Mouse (Mus musculus) ZHBTc4 (cell line): ENCODE results near the gene Grhl1.
"Not testable (repeated sequence)": the region's sequence is repeated elsewhere in the genome, so short reads cannot be mapped to it uniquely, and the experiment has no call there.

Experiments used
- DNase-seq: peaks from one replicate; pipeline ENCODE4 v3.0.0-alpha.2; 2011; ENCODE audit warnings: low read depth, low spot score

The Grhl1 gene

DNA sequence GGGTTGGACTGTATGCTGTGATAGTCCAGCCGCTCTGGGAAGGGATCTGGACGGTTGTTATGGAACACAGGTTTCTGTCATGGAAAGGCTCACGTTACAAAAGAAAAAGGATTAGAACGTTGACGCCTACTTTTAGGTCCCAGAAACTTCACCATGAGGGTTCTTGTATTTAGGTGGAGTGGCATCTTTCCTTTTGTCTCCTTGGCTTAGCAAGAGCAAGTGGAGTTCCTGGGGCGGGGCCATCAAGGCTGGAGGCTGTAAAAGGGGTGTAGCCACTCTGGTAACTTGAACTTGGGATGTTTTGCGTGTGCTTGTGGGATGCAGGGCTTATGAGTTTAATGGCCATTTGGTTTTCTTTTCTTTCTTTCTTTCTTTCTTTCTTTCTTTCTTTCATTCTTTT lies 18.3 kb downstream of the Grhl1 start:
- DNase-seq: peak; percentile 82

DNA sequence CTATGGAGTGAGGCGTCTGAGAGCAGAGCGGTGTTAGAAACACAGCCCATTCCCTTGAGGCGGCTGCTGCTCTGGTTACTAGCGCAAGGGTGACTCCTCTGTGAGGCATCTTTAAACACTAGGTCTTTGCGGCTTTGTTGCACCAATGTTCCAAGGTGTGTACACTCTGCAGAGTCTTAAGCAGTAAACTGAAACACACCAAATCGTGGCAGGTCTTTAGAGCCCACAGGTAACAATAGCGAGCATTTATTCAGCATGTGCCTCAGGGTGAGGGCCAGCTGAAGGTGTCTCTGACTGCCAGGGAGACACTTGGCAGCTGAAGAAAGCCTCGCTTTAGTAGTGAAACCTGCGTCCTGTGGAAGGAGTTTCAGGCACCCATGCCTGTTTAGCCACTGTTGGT lies 20.0 kb downstream of the Grhl1 start:
- no peak for DNase-seq

DNA sequence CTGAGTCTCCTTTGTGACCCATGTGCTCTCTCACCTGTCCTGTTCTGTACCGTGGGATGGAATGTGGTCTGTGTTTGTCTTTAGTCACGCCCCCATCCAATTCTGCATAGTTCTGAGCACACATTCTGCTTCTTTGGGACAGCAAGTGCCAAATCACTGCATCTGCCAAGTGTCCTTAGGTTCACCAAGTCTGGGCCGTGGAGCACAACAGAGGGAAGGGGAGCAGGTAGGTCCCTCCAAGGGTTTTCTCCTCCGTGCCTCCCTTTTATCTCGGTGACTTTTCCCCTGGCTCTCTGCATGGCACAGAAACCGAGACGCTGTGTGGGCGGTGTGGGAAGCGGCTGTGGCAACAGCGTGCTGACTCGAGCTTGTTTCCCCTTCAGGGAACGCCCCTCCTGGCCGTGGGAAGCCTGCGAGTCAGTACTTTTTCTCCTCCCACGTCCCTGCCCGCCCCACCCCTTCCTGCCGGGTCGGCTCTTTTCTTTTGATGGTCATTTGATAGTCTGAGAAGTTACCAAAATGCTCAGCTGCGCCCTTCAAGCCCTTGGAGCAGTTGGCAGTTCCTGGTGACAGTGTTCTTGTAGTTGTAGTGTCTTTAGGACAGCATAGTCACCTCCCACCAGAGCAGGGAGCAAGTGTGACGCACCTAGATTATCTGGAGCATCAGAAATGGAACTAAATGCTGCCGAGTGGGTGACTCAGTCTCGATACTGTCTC lies 21.0 kb downstream of the Grhl1 start:
- peak; percentile 87 for DNase-seq

DNA sequence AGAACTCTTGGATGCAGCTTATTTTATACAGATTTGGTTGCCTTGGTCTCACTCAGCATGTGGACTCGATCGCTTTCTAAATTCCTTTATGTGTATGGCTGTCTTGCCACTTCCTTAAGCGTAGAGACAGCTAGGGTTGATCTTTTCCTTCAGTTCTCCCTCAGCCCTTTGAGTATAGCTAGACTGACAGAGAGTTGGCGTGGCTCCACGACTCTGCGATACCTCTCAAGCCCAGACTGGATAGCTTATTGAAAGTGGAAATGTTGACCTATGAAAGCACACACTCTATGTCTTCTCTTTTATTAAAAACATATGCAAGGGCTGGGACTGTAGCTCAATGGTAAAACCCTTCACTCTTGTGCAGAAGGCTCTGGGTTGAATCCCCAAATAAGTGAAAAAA lies 25.3 kb downstream of the Grhl1 start:
- no peak for DNase-seq

DNA sequence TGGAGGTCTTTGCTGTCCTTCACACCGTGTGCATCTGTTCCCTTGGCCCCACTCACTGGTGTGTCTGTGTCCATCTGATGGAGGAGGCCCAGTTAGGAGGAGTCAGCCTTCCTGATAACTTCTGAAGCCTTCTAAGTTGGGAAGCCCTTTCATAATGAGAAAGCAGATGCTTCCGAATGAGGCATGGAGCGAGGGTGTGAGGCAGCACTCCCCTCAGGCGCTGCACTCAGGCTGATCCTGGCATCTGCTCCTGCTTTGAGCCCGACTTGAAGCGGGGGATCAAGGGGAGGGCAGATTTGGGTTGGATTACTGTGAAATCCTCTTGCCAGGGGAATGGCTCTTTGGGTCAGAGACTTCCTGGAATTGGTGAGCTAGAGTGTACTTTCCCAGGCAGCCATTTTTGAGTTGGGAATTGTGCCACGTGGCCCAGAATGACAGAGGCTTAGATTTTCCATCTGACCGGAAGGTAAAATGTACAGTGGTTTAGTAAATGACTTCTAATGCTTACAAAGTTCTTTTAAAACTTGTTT lies 27.3 kb downstream of the Grhl1 start:
- no peak for DNase-seq

DNA sequence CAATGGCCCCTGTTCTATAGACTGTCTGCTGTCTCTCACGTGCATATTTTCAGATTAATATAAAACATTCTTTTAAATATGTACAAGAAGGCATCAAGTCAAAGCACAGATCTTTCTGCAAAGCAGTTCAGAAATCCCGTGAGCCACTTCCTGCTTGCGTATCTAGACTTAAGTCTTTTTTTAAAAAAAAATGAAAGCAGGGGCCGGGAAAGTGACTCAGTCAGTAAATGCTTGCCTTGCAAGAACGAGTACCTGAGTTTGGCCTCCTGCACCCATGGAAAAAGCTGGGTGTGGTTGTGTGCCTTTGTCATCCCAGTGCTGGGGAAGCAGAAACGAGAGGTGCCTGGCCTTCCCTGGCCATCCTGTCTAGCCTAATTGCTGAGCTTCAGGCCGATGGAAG lies 28.0 kb downstream of the Grhl1 start:
- DNase-seq: no peak

DNA sequence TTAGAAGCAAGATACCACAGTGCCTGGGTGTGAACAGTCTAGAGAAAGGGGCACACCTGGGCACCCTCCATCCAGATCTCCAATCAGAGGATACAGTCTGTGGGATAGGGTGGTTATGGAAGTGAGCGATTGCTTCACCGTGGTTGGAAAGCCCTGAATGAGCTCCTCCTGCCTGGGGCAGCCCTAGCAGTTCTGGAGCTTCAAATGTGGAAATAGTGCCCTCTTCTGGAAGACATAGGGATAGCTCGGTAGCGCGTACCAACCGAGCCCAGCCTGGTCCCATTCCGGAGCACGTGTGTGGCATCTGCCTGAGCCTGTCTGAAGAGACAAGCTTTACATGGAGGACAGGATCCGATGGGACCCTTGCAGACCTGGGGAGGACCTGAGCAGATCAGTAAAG lies 28.7 kb downstream of the Grhl1 start:
- DNase-seq: peak; percentile 91

DNA sequence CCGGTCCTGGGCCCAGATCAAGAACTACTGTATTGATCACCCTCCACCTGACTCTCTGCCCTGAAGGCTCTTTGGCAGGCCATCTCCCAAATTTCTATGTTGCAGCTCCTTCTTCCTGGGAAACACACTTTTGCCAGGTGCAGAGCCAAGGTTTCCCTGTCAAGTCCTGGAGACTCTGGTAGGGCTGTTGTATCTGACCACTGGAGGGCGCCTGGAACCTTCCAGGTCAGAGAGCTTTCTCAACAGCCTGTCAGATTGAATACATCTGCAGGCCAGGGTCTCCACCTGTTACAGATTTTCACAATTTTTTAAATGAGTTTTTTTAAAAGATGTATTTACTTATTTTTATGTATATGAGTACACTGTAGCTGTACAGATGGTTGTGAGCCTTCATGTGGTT lies 31.2 kb downstream of the Grhl1 start:
- peak; percentile 77 for DNase-seq

DNA sequence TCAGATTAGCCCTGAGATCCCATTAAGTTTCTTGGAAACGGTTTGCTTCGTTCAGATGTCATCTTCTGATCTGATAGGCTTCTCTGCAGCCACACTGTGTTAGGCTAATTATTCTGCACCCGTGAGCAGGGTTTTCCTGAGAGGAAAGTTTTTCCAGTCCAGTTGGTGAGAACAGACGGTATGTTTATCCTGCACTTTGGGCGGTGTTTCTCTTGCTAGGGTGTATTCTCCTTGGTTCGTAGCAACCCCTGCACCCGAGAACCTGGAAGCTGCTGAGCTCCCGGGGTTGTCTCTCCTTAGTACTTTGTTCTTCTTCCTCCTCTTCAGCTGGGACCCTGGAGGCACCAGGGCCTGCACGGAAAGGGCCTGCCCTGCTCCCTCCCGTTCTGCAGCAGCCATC lies 34.1 kb downstream of the Grhl1 start:
- no peak for DNase-seq

DNA sequence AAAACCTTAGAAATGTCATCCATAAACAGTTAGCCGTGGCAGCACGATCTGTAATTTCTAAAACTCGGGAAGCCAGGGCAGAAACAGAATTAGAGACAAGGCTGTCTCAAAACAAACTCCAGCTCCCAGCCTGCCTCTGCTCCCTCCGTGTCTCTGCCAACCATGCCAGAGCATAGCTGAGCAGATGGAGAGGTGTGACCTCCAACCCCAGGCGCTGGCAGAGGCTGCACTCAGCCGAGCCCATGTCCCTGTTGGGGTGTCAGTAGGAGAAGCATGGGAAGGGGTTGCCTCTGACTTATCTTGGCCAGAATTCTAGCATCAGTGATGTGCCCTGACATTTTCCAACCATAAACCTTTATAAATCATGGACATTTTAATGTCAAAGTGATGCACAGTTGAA lies 40.5 kb downstream of the Grhl1 start:
- DNase-seq: no peak

DNA sequence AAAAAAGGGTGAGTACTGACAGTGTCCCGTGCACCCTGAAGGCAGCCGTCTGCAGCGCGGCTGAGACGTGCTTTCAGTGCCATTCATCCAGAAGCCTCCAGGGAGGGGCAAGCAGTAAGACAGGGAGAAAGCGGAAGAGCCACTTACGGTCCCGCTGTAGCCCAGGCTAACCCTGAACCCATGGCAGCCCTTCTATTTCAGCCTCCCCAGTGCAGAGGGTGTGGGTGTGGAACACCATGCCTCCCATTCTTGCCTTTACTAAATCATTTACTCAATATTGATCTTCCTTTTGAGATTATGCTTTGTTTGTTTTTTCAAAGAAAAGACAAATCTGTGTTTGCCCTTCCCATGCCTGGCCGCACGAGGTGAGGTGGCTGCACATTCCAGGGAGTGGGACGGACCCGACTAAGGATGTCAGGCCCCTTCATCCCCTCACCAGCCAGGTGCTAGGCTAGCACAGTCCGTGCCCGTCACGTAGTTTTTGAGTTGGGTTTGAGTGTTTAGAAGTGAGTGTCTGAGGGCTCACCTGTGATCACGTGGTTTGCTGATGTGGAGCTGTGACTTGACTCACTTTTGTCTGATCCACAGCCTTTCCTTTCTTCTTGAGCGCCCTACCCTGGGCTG lies 42.5 kb downstream of the Grhl1 start:
- no peak for DNase-seq

DNA sequence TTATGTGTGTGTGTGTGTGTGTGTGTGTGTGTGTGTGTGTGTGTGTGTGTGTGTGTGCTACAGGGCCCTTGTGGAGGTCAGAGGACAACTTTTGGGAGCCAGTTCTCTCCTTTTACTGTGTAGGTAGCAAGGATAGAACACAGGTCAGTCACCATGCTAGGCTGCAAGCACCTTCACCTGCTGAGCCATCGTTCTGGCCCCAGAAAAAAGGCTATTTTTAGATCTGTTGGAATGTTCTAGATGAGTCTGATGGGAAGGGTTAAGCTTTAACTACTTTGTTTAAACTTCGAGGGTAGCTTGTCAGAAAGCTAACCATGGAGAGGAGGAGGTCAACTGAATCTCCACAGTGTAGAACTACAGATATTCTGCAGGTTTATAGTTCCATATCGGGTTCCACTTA lies 43.1 kb downstream of the Grhl1 start:
- no peak for DNase-seq

DNA sequence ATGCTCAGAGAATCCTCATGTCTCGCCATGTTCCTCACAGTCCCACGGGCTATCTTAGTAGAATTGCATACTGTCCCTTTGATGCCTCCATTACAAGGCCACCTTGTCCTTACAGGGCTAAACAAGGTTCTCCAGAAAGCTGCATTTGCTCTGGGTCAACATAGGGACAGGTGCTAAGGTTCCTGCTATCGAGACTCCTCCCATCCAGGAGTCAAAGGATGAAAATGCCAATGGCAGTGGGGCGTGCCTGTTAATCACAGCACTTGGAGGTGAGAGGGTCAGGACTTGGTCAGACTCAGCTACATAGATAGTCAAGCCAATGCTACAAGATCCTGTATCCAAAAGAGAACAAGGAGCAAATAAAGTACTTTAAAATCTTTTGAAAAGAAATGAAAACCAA lies 47.4 kb downstream of the Grhl1 start:
- DNase-seq: no peak

DNA sequence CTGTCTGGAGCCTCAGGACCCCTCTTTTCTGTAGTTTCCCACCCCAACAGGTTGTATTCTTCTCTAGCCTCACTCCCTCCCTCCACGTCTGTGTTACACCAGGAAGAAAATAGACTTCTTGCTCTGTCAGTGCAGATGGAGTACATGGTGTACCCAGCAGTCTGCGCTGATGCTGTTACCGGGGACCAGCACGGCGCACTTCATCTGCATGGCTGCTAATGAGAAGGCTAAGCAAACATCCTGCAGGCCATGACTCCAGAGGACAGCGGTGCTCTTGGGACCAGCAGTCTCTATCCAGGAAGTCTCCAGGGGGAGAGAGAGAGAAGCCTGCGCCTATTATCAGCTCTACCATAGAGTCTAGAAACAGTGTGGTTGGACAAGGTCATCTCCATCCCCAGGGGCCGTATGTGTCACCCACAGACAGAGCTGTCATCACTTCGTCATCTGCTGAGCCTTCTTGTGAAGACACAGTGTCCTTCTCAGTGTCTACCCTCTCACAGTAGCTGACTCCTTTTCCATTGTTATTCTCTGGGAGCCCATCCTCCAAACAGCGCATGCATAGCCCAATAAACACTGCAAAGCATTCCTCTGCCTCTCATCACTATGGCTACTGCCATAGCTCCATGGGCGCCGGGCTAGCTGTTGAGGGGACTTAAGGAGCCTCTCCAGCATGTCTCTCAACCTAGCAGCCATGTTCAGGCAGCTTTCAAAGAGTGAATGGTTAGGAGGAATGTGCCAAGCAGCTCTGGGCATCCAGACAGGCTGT lies 51.6 kb downstream of the Grhl1 start:
- DNase-seq: peak; percentile 33

DNA sequence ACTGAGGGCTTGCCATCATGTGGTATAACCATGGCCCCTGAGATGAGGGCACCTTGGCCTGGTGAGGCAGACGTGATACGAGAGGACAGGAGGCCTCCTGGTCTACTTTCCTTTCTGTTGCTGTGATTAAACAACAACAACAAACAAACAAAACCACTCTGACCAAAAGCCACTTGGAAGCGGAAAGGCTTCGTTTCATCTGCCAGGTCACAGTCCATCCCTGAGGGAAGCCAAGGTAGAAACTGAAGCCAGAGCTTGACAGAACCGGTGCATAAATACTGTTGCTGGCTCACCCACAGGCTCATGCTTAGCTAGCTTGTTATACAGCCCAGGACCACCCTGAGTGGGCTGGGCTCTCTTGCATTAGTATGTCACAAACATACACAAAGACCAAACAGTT lies 54.3 kb downstream of the Grhl1 start:
- no peak for DNase-seq

DNA sequence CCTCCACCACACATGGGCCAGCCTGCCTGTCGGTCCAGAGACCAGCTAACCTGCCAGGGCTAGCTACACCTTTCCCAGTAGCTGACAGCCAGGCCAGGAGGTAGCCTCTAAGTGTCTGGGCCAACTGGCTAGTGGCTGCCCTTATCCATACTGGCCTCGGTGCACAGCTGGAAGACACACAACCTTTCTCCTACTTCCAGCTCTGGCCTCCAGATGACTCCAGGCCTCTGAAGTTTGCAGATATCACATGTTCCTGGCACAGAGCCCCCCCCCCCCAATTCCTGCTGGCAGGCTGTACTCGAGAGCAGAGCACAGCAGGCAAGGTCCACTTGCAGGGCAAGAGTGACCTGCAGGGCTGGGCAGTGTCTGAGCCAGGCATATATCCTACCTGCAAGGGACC lies 55.1 kb downstream of the Grhl1 start:
- DNase-seq: no peak

DNA sequence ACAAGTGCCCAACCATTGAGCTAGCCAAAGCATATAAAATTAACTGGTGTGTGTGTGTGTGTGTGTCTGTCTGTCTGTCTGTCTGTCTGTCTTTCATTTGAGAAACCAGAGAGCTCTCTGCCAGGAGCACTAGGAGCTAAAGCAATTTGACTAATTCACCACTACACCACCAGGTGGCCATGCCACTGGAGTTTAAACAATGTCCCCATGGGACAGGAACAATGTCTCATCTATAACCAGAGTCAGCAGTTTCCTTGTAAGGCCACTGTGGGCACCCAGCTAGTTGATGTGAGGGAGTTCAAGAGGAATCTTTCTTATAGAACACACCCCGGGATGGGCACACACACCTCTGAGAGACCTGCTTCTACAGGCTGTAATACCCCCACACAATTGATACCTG lies 58.1 kb downstream of the Grhl1 start:
- peak; percentile 62 for DNase-seq

DNA sequence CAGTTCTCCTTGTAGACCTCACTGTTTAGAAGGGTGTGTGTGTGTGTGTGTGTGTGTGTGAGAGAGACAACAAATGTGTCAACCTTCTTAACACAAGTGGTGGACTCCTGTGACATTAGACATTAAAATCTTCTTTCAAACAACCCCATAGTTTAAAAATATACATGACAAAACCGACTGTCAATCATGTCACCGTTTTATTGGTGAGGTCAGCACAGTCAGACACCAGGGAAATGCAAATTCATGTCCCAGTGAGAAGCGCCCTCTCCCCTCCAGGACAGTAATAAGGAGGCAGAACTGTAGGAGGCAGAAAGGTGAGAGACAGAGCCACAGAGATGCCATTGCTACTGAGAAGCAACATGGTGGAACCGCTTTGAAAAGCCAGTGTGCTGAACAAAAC lies 60.3 kb downstream of the Grhl1 start:
- DNase-seq: no peak

DNA sequence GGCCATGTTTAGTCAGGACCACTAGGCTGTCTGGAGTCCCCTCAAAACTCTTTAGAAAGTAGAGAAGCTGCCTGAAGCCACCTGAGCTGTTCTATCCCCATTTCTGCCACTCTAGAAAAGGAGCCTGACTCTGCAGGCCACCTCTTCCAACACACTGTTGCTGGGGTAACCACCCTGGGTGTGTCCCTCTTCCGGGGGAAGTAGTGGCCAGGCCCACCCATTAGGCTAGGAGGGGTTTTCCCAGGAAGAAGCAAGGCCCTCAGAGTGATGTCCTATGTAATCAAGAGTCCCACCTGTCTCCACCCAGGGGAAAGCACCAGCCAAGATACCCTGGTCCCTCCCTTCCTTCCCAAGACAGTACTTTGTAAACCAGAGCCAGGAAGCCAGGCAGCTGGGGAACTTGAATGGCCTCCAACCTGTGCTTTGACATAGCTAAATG lies 61.7 kb downstream of the Grhl1 start:
- DNase-seq: peak; percentile 41

DNA sequence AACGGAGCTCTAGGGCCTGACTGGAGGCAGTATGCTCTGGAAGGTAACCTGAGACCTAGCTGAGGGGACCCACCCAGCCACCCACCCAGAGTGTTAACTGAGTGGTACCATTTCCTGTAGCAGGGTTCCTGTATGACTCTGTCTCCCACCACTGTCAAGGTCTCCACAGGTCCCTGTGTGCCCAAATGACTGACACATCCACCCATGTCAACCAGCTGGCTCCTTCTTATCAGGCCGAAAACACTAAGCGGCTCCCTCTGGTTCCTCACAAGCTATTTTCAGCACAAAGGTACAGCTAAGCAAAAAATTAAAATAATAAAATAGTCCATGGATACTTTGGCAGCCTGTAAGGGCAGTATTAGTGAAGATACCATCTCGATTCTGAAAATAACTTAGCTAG lies 62.1 kb downstream of the Grhl1 start:
- no peak for DNase-seq

DNA sequence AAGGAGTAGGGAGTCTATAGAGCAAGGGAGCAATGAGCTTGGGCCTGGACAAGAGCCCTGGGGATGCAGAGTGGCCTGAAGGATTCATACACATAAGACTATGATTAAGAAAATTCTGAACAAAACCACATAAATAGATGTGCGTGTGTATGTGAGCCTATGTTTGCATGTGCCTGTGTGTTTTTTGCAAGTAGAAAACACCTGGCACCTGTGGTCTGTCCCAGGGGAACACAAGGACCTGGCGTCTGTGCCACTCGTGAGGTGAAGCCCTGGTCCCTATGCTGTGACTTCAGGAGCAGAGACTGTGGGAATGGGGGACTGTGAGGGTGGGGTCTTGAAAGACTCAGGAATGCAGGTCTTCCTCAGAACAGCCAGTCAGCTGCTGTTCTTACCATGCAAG lies 62.6 kb downstream of the Grhl1 start:
- DNase-seq: no peak

DNA sequence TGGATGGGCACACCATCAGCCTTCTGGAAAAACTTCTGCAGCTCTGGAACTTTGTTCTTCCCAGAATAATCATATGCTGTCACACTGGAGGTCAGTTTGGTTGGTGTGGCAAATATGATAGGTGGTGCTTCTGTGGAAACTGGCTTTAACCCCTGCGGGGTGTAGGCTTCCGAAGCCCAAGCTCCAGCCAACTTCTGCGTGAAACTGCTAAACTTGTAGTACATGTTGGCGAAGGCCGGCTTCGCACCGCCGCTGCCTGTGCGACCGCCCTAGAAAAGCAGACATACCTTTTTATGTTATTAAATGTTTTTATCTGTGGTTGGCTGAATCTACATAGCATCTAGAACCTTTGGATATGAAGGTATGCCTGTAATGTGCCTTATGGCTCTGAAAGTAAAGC lies 66.7 kb downstream of the Grhl1 start:
- not testable (repeated sequence) for DNase-seq

DNA sequence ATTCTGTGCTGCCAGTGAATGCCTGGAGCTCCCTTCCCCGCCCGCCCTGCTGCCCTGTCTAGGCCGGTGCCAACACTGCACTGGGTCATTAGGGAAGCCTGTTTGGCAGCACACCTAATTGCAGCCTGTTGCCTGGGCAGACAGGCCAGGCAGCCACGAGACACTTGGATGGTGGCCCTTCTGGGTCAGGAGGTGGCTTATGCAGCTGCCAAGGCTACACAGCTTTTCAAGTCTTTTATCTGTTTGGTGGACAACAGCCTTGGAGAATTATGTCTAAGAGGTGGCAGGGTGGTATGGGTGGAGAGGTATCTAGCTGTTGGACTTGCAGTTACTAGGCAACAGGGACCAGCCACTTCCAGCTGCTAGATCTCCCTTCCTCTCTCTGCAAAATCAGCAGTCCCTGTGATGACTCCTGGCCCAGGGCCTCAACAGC lies 70.3 kb downstream of the Grhl1 start:
- DNase-seq: no peak
